Mouse (Mus musculus) erythroblast, embryonic 14.5 days (primary cell): ENCODE data around the gene Prr14l.
"Not testable (repeated sequence)": the region's sequence is repeated elsewhere in the genome, so short reads cannot be mapped to it uniquely, and the experiment has no call there.

Source experiments
- GATA1 ChIP-seq: IDR thresholded peaks from 2 replicates; pipeline ENCODE4 v1.6.1; 2012; ENCODE audit warnings: low read length, inconsistent platforms, mixed read lengths
- TAL1 ChIP-seq: IDR thresholded peaks from 3 replicates; pipeline ENCODE4 v1.6.1; 2012; ENCODE audit warnings: low read length, inconsistent platforms, mixed read lengths

- not testable (repeated sequence) for TF ChIP-seq GATA1, TAL1
Observed at GRCm38 (mm10) chr5:32786454-32786853, 67.6 kb downstream of the Prr14l start.
